Mouse (Mus musculus): ENCODE measurements around the gene Chaf1b.

DNA sequence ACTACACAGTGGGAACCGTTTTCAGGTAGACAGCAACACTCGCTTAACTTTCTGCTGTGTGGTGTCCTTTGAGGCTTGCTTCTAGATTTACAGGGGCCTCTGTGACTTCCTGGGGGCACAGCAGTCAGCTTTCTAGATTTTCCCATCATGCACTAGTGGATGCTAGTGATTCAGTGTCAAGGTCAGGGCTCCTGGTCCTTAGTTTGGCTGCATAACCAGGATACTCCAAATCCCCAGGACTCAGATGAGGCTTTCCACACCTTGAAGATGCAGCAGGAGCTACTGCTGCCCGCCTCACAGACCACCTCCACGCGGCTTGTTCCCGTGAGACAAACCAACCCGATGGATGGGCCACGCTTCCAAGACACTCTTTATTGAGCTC, 35.0 kb downstream of the Chaf1b start:
- no peak for TF ChIP-seq POLR2A (IDR thresholded peaks at IDR 0.05; ENCODE audit: low read depth, low read length)
- no peak for TF ChIP-seq CTCF (IDR thresholded peaks at IDR 0.05; ENCODE audit: extremely low read depth, insufficient read length, insufficient replicate concordance, low read depth, low read length)
